Mouse (Mus musculus) c-Kit-negative CD71-positive TER-119-positive erythroid progenitor cells, embryonic 14.5 days (primary cell): Measurements from ENCODE around the gene Por.

ENCODE experiments used
- DNase-seq: peaks from one replicate; pipeline ENCODE4 v3.0.0-alpha.2; 2013; ENCODE audit warnings: low read depth, low spot score

Gene Por

GRCm38 (mm10) chr5:135656046-135656445 is 13.8 kb upstream of the Por start:
- DNase-seq: no peak

- no peak for DNase-seq
Measured at GRCm38 (mm10) chr5:135657128-135657527, 12.7 kb upstream of the Por start.

GRCm38 (mm10) chr5:135657703-135658373 is 12.0 kb upstream of the Por start:
- DNase-seq: no peak

- DNase-seq: no peak
Measured at GRCm38 (mm10) chr5:135659956-135660355, 9.9 kb upstream of the Por start.

- no peak for DNase-seq
Measured at GRCm38 (mm10) chr5:135660535-135660934, 9.3 kb upstream of the Por start.

- DNase-seq: no peak
Measured at GRCm38 (mm10) chr5:135666890-135667289, 2.9 kb upstream of the Por start.

GRCm38 (mm10) chr5:135668071-135668470 is 1.8 kb upstream of the Por start:
- DNase-seq: no peak

- DNase-seq: no peak
Measured at GRCm38 (mm10) chr5:135670881-135671280, 1.0 kb downstream of the Por start.

- DNase-seq: no peak
Measured at GRCm38 (mm10) chr5:135672509-135672908, 2.7 kb downstream of the Por start.

GRCm38 (mm10) chr5:135672980-135673379 is 3.1 kb downstream of the Por start:
- no peak for DNase-seq

GRCm38 (mm10) chr5:135674349-135674775 is 4.5 kb downstream of the Por start:
- no peak for DNase-seq

- DNase-seq: no peak
Measured at GRCm38 (mm10) chr5:135674821-135675220, 5.0 kb downstream of the Por start.

GRCm38 (mm10) chr5:135676696-135677095 is 6.9 kb downstream of the Por start:
- DNase-seq: no peak

GRCm38 (mm10) chr5:135677251-135677650 is 7.4 kb downstream of the Por start:
- no peak for DNase-seq

- no peak for DNase-seq
Measured at GRCm38 (mm10) chr5:135678481-135678880, 8.6 kb downstream of the Por start.

- DNase-seq: no peak
Measured at GRCm38 (mm10) chr5:135680967-135681545, 11.2 kb downstream of the Por start.

GRCm38 (mm10) chr5:135682009-135682408 is 12.2 kb downstream of the Por start:
- DNase-seq: no peak

GRCm38 (mm10) chr5:135682942-135683570 is 13.2 kb downstream of the Por start:
- no peak for DNase-seq

GRCm38 (mm10) chr5:135690401-135690800 is 20.6 kb downstream of the Por start:
- no peak for DNase-seq

GRCm38 (mm10) chr5:135691266-135691665 is 21.4 kb downstream of the Por start:
- no peak for DNase-seq

GRCm38 (mm10) chr5:135693281-135693853 is 23.5 kb downstream of the Por start:
- no peak for DNase-seq

- no peak for DNase-seq
Measured at GRCm38 (mm10) chr5:135695277-135695721, 25.5 kb downstream of the Por start.

GRCm38 (mm10) chr5:135697711-135698111 is 27.9 kb downstream of the Por start:
- DNase-seq: no peak
